Mouse (Mus musculus) neural tube, embryonic 14.5 days (tissue): Measurements from ENCODE around the gene Tex14. TPM values are rescaled to one million over a fixed set of nuclear protein-coding genes. Genes with fewer than 3 reads are reported as not detected.

ENCODE experiments used
- ATAC-seq: fragments of 200-750 bp; cut with Nextera tagmentation; 2 replicates; pipeline ENCODE4 v1.8.0; 2017; ENCODE audit warnings: low read depth, mild to moderate bottlenecking, moderate TSS enrichment, moderate library complexity
- H3K27ac ChIP-seq: fragments of 300-500 bp; sonication (generic); 2 replicates; pipeline ENCODE4 v1.5.1; 2014; ENCODE audit warnings: low read depth, mild to moderate bottlenecking, control low read depth, low read length, moderate library complexity, mixed read lengths
- H3K27me3 ChIP-seq: fragments of 300-500 bp; sonication (generic); 2 replicates; pipeline ENCODE4 v1.6.1; 2014; ENCODE audit warnings: low read length; ENCODE audit not compliant: control insufficient read depth, insufficient read depth
- H3K36me3 ChIP-seq: fragments of 300-500 bp; sonication (generic); 2 replicates; pipeline ENCODE4 v1.6.1; 2014; ENCODE audit warnings: low read length, mixed read lengths; ENCODE audit not compliant: control insufficient read depth, insufficient read depth
- H3K4me1 ChIP-seq: fragments of 300-500 bp; sonication (generic); 2 replicates; pipeline ENCODE4 v1.6.1; 2014; ENCODE audit warnings: low read length; ENCODE audit not compliant: control insufficient read depth, insufficient read depth
- H3K4me2 ChIP-seq: fragments of 300-500 bp; sonication (generic); 2 replicates; pipeline ENCODE4 v1.6.1; 2014; ENCODE audit warnings: mild to moderate bottlenecking, low read depth, low read length, control low read depth
- H3K4me3 ChIP-seq: fragments of 300-500 bp; sonication (generic); 2 replicates; pipeline ENCODE4 v1.5.1; 2014; ENCODE audit warnings: low read depth, low read length, control low read depth, mixed read lengths
- H3K9ac ChIP-seq: fragments of 300-500 bp; sonication (generic); replicated peaks from 2 replicates; pipeline ENCODE4 v1.6.1; 2014; ENCODE audit warnings: low read depth, mild to moderate bottlenecking, control low read depth, low read length, mixed read lengths
- H3K9me3 ChIP-seq: fragments of 300-500 bp; sonication (generic); 2 replicates; pipeline ENCODE4 v1.6.1; 2016; ENCODE audit warnings: low read length; ENCODE audit not compliant: control insufficient read depth
- WGBS: fragments of 180-500 bp; shearing (Covaris S2); extraction: QIAGEN DNeasy Blood & Tissue Kit; methylation state at CpG from one replicate; pipeline ENCODE4 v1.1.7; 2014; 5-methylcytosine and 5-hydroxymethylcytosine counted together
- polyA plus RNA-seq: library from polyadenylated mRNA; unstranded; fragments of >200 nt; fragmentation: Nextera tagmentation; extraction: Ambion mirVana; gene quantifications from 2 replicates; pipeline ENCODE4 v1.2.1, GENCODE M21; 2014

The Tex14 gene
- polyA plus RNA-seq, 1 experiment from 2014 or later: 0.51 TPM

DNA sequence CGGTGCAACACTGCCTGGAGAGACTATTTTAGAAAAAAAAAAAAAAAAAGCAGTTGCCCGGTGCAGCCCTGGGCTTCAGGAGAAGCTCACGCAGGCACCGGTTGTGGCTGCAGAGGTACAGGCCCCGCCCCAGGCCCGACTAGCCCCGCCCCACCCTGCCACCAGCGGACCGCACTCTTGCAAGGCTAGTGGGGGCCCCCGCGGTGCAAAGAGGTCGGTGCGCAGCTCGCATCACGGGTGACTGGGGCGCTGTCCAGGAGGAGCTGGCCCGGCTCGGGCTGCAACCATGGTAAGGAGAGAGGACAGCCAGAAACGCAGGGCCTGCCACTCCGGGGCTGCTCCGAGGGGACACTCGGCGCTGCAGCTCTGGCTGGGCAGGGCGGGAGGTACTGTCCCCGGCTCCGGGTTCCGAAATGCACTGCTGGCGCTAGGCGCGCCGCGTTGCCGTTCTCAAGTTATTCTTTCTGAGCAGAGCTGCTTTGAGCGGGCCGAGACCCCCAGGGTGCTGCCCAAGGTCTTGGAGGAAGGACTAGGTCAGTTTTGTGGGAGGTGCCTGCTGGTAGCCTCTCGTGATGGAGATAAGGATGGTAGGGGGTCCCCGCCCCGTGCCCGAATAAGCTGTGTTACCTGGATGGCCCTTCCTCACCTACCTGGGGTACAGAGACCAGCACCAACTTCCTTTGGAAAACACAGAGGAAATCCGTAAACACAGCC is 173.5 kb downstream of the Tex14 start:
- WGBS: under 1% methylated on average over 40 of the region's 40 CpGs

DNA sequence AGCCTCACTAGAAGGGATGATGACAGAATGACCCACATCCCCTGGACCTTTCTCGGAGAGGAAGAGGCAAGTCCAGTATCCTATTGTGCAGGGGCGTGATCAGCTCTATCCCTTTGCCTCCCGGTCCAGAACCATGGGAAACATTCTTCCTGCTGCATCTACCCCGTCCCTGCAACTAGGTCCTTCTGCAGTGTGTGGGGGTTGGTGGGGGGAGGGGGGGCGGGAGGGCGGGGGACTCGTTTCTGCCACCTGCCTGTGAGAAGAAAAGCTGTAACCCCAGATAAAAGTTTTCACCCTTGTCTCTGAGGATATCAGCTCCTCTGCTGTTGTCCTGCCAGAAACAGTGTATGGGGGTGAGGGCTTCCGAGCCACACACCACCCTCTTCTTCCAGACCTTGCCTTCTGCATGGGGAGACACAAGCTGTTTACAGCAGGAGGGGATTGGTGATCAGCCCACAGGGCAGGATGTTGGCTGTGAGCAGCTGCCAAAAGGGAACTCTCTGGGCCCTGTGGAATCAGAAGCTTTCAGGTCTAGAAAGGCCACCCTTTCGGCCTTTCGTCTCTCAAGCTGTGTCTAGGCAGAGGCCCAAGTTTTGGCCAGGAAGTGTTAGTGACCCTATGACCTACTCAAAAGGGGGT is 174.2 kb downstream of the Tex14 start:
- H3K27ac ChIP-seq: peak overlapping the region; percentile 39
- H3K4me1 ChIP-seq: peaks cover 8% of the 10 kb centered on the region; the same call in 1 of the 2 replicates
- peak overlapping the region; percentile 89 for H3K4me2 ChIP-seq
- no peaks in the 10 kb centered on the region for H3K9me3 ChIP-seq
- H3K36me3 ChIP-seq: no peaks in the 10 kb centered on the region
- WGBS: 21% methylated on average over 10 of the region's 10 CpGs
- peak; percentile 47; the same call in 1 of the 2 replicates for ATAC-seq
- H3K9ac ChIP-seq: peak overlapping the region; percentile 60
- no peaks in the 10 kb centered on the region for H3K27me3 ChIP-seq
- H3K4me3 ChIP-seq: peak overlapping the region; percentile 52

More for the DNA sequence above, 173.5 kb downstream of the Tex14 start:
- H3K4me1 ChIP-seq: peaks cover 8% of the 10 kb centered on the region; the same call in 1 of the 2 replicates
- no peaks in the 10 kb centered on the region for H3K36me3 ChIP-seq
- peak overlapping the region; percentile 60 for H3K9ac ChIP-seq
- peak overlapping the region; percentile 89 for H3K4me2 ChIP-seq
- no peaks in the 10 kb centered on the region for H3K9me3 ChIP-seq
- no peaks in the 10 kb centered on the region for H3K27me3 ChIP-seq
- H3K27ac ChIP-seq: peak overlapping the region; percentile 39
- peak overlapping the region; percentile 52 for H3K4me3 ChIP-seq
- peak; percentile 81; the same call in 1 of the 2 replicates for ATAC-seq

DNA sequence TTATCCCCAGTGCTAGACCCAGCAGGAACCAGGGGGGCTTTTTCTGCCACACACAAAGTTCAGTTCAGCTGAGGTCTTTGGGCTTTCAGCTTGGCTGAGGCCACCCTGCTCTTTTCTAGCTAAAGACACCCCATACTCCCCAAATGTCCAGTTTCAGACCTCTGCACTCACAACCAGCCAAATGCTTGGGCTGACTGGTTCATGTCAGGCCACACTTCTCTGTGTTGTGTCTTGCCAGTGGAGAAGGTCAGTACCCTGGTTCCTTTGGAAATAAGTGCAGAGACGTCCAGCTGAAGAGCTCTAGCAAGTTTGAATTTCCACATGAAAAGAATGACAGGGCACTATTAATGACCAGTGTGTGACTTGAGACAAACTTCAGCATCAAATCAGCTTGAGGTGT is 174.8 kb downstream of the Tex14 start:
- Histone ChIP-seq H3K4me1 (peaks cover 8% of the 10 kb centered on the region; the same call in 1 of the 2 replicates), H3K9me3 (no peaks in the 10 kb centered on the region), H3K4me3 (no peak overlapping the region), H3K27ac (no peak overlapping the region), H3K4me2 (no peak overlapping the region), H3K9ac (no peak overlapping the region), H3K27me3 (no peaks in the 10 kb centered on the region), H3K36me3 (no peaks in the 10 kb centered on the region)
- ATAC-seq: no peak
- 47% methylated on average over 1 of the region's 1 CpGs for WGBS

DNA sequence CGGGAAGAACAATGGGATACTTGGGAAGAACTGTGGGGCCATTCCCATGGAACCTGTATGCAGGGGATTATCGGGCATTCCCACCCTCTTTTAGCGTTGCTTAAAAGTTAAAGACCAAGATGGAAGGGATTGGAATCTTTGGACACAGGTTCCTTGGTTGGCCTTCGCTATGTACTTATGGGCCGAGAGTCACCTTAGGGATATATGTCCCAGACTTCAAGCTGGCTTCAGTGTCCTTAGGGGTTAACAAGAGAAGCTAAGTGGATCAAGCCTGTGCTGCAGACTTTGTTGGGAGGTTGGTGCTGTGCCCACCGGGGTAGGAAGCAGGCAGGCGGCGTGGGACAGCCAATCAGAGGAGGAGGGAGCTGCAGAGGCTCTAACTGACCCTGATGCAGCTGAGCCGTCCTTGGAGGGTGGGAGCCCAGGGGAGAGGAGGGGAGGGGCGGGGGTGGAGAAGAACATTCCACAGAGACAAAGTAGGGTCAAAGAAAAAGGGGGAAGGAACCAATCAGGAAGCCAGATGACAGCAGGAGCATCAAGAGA is 175.7 kb downstream of the Tex14 start:
- Histone ChIP-seq H3K9ac (no peak overlapping the region), H3K27me3 (no peaks in the 10 kb centered on the region), H3K4me1 (peaks cover 8% of the 10 kb centered on the region; the same call in 1 of the 2 replicates), H3K4me3 (no peak overlapping the region), H3K36me3 (no peaks in the 10 kb centered on the region), H3K9me3 (no peaks in the 10 kb centered on the region), H3K4me2 (no peak overlapping the region), H3K27ac (no peak overlapping the region)
- ATAC-seq: no peak
- 52% methylated on average over 10 of the region's 10 CpGs for WGBS

DNA sequence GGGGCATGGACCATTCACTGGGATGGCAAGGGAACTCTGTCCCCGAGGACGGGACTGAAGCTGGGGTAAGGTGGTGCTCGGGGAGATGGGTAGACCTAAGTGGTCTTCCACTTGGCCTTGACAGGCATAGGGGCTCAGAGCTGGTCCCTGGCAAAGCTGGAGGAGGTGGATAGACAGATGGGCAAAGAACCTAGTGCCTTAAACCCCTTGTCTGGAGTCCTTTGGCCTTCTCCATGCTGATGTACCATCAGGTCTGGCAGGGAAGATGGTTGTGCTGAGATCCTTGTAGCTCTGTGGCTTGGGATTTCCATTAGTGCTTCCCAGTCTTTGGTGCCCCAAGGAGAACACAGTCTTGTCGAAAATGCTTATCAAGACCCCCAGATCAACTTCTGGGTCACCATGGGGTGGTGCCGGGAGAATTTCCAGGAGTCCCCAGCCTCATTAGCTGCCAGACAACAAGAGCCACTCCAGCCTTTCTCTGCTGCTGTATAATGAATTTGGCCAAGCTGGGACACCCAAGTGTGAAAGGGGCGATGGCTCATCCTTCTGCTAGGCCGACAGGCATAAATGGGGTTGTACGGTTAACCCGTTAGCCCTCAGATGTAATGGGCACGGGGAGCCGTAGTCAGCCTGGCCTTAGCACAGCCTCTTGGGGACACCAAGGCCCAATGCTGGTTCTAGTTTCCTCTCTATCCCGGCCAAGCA is 176.4 kb downstream of the Tex14 start:
- WGBS: 89% methylated on average over 12 of the region's 12 CpGs
- no peaks in the 10 kb centered on the region for H3K27me3 ChIP-seq
- H3K9me3 ChIP-seq: no peaks in the 10 kb centered on the region
- peaks cover 8% of the 10 kb centered on the region; the same call in 1 of the 2 replicates for H3K4me1 ChIP-seq
- H3K36me3 ChIP-seq: no peaks in the 10 kb centered on the region
- no peak overlapping the region for H3K4me3 ChIP-seq
- H3K27ac ChIP-seq: no peak overlapping the region
- H3K9ac ChIP-seq: no peak overlapping the region
- no peak for ATAC-seq
- no peak overlapping the region for H3K4me2 ChIP-seq

DNA sequence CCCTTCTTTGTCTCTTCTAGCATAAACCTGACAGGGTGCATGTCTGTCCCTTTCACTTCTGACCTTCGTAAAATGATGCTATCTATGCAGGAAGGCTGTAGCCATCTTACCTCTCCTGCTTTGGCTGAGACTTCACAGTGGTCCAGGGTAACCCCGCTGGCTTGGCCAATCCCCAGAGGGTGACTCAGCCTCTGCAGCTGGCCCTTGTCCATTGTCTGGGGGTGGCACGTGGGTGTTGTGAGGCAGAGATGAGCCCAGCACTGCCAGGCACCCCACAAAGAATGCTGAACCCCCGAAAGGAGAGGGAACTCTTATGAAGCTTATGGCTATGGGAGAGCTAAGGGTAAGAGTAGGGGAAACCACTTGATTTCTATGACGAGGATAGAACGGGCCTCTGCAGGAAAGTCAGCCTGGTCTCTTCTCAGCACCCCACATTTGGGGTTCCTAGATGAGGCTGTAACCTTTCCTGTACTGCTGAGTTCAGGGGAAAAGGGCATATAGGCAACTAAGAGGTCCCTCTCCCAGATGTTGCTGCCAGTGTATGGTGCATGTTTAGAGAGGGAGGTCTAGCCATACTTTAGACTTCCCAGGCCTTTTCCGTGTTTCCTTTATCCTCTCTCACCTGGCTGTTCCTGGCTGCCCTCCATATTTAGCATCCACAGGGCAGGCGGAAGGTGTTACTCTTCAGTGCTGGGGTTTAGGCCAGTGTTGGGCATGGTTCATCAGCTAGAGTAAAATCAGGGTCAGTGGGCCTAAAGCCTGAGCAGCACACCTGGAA is 177.3 kb downstream of the Tex14 start:
- no peak overlapping the region for H3K4me3 ChIP-seq
- H3K9ac ChIP-seq: no peak overlapping the region
- WGBS: 86% methylated on average over 8 of the region's 8 CpGs
- H3K27me3 ChIP-seq: no peaks in the 10 kb centered on the region
- H3K36me3 ChIP-seq: no peaks in the 10 kb centered on the region
- peaks cover 8% of the 10 kb centered on the region; the same call in 1 of the 2 replicates for H3K4me1 ChIP-seq
- H3K9me3 ChIP-seq: no peaks in the 10 kb centered on the region
- ATAC-seq: no peak
- H3K27ac ChIP-seq: no peak overlapping the region
- H3K4me2 ChIP-seq: no peak overlapping the region

DNA sequence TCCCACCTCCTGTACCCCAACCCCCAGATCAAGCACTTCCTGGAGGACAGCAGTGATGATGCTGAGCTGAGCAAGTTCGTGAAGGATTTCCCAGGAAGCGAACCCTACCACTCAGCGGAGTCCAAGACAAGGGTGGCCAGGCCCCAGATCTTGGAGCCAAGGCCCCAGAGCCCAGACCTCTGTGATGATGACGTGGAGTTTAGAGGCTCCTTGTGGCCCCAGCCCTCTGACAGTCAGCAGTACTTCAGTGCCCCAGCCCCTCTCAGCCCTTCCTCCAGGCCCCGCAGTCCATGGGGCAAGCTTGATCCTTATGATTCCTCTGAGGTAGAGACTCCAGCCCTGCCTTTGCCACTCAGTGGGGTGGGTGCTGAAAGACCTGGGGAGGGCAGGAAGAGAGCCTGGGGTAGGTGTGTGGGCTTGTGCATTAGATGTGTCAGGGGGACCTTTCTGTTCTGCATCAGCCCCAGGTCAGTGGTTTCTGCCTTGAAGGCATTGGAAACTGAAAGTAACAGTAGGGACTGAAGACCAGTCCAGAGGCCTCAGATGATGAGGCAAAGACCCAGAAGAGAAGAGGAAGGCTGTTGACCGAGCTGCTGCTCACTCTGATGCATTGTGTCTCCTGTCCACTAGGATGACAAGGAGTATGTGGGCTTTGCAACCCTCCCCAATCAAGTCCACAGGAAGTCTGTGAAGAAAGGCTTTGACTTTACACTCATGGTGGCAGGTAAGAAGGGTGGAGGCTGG is 178.6 kb downstream of the Tex14 start:
- H3K9me3 ChIP-seq: no peaks in the 10 kb centered on the region

More for the DNA sequence above, 178.6 kb downstream of the Tex14 start:
- Histone ChIP-seq H3K4me2 (no peak overlapping the region), H3K9ac (no peak overlapping the region), H3K4me1 (peaks cover 3% of the 10 kb centered on the region; the same call in 1 of the 2 replicates), H3K27ac (no peak overlapping the region), H3K27me3 (no peaks in the 10 kb centered on the region), H3K4me3 (no peak overlapping the region), H3K36me3 (no peaks in the 10 kb centered on the region)
- ATAC-seq: no peak
- WGBS: 85% methylated on average over 6 of the region's 6 CpGs
